Mouse (Mus musculus) brown adipose tissue, adult 24 weeks (tissue): ENCODE measurements around the gene Il1r1. TPM values are rescaled to one million over a fixed set of nuclear protein-coding genes. Genes with fewer than 3 reads are reported as not detected.

Experiments used
- H3K27ac ChIP-seq: fragments of 200-500 bp; replicated peaks from 2 replicates; pipeline ENCODE4 v1.5.1; 2012; ENCODE audit warnings: low read depth, mild to moderate bottlenecking, low read length
- H3K4me1 ChIP-seq: fragments of 200-500 bp; 2 replicates; pipeline ENCODE4 v1.6.1; 2012; ENCODE audit warnings: low read length, mixed read lengths; ENCODE audit not compliant: control insufficient read depth, insufficient read depth, insufficient read length
- H3K4me3 ChIP-seq: fragments of 200-500 bp; 2 replicates; pipeline ENCODE4 v1.5.1; 2012; ENCODE audit warnings: low read depth, mild to moderate bottlenecking, low read length, moderate library complexity; ENCODE audit not compliant: insufficient read depth
- polyA plus RNA-seq: library from polyadenylated mRNA; stranded (reverse); fragments of >200 nt; gene quantifications from 2 replicates; pipeline ENCODE4 v1.2.4, GENCODE M21; 2012; ENCODE audit not compliant: missing spikeins, insufficient read depth, insufficient read length

The Il1r1 gene
- 4.6 and 6.2 TPM in 2 replicates for polyA plus RNA-seq

DNA sequence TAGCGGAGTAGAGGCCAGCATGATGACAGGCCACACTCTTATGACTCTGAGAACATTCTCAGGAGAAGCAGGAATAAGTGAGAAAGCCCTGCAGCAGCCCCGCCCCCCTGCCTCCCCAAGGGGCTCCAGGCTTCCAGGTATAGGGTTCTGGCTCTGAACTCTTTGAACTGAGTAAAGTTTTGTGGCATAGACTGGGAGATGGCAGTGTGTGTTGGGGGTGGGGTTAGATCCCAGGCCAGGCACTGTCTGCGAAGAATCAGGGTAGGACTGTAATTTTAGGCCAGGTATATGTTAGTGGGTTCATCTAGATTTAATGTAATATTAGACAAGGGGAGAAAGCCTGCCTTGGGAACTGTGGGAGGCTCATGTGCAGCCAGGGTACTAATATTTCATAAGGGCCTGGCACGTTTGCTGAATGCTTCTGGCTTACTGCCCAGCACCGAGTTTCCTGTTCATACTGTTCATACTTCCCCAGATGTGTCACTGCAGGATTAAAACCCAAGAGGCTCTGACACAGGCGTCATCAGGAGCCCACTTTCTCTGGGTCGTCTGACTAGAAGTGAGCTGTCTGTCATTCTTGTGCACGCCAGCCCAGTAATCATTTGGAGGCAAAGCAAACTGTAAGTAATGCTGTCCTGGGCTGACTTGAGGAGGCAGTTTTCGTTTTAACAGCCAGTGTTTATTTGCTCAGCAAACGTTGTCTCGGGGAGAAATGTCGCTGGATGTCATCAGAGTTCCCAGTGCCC is at the start of gene Il1r1:
Gene Il1r1, plus strand, starts transcription at position 542 of the 746 bp plus-strand sequence.
- peak within 1 kb of the TSS; percentile 56 for H3K4me3 ChIP-seq
- H3K4me1 ChIP-seq, result peaks cover 17% of the 10 kb centered on the region
- peak within 1 kb of the TSS; percentile 61 for H3K27ac ChIP-seq

DNA sequence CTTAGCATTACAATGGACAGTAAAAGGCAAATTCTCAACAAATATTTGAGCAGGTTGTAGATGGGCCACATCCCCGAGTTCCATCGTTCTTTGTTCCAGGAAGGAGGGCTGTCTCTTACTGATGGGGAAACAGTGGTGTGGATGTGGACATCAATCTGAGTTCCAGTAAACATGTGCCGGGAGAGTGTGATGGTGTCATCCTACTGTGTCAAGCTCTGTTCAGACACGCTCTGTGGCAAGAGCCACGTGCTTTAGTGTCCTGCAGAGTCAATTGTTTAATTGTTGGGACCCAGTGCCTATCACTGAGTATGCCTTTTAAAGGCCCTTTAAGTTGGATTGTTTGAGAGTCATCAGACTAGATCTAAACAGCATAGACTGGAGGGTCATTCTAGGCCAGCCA is 49.8 kb upstream of the Il1r1 start:
- H3K27ac ChIP-seq, result no peak overlapping the region
- H3K4me3 ChIP-seq, result no peak overlapping the region

DNA sequence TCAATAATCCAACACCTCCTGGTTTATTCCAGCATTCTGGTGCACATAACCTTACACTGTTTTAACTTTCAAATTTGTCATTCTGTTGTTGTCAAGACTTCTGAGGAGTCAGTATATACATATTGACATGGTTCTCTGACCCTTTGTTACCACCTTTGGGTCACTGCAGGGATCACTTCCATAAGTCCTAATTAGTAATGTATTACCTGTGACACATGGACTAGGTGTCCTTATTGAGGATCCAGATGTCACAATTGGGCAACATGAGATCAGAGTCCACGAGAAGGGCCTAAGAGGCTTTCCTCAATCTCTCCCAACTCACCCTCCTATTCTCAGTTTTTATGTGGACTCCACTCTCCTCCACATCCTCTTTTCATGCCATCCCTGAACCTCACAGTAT is 49.1 kb upstream of the Il1r1 start:
- no peak overlapping the region for H3K4me3 ChIP-seq
- H3K27ac ChIP-seq, result no peak overlapping the region
- peaks cover 6% of the 10 kb centered on the region; the same call in 1 of the 2 replicates for H3K4me1 ChIP-seq

More for the DNA sequence above, 49.8 kb upstream of the Il1r1 start:
- H3K4me1 ChIP-seq, result 0 out of 2 replicates have a peak, but pooled peaks cover 5% of the 10 kb centered on the region

DNA sequence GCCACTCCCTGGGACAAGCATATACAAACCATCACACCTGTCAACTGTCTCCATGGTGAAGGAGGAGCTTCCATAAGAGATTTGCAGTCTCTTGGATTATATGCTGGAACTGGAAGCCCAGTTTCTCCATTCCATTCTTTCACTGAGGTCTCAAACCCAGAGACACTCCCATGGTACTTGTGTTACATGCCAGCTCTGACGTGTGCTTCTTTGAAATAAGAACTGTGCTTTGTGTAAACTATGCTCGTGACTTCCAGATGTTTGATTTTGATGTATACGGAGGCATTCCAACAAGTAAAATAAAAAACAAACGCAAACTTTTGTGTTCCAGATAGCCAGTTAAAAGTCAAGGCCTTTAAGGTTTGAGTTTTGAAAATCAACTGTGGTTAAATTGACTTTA is 45.8 kb upstream of the Il1r1 start:
- Histone ChIP-seq H3K4me1 (peaks cover 12% of the 10 kb centered on the region; the same call in 1 of the 2 replicates), H3K4me3 (no peak overlapping the region), H3K27ac (peak overlapping the region; percentile 86)

DNA sequence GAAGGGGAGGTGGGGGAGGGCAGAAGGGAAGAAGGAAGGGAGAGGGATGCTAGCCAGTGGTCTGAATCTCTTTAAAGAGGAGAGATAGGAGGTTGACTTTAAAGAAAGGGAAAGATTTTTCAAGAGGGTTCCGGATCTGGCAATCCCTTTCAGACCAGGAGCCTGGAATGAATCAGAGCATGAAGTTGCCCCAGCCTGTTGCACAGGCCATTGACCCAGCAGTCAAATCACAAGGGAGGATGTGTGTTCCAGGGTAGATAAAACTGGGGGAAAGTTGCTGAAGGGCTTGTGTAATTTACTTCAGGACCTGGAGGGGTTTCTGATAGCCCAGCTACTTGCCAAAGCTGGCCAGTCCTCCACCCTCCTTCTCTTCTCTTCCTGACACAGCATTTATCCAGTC is 45.4 kb upstream of the Il1r1 start:
- H3K27ac ChIP-seq, result peak overlapping the region; percentile 86
- peaks cover 10% of the 10 kb centered on the region; the same call in 1 of the 2 replicates for H3K4me1 ChIP-seq
- H3K4me3 ChIP-seq, result no peak overlapping the region

DNA sequence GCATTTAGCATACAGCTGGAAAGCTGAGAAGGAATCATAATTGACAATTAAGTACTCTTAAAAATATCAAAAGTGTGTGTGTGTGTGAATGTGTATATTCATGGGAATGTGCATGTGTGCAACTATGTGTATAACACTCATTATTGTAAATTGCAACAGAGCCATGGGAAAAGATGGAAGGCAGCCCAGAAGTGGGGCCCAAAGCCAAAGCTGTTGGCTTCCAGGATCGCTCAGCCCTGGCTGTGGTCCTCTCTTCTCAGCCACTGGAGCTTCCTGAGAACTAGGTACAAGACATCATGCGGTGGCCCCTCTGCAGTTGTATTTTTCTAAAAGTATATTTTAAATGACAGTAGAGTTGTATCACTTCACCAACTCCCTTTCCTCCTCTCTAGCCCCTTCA is 44.0 kb upstream of the Il1r1 start:
- Histone ChIP-seq H3K4me3 (no peak overlapping the region), H3K27ac (no peak overlapping the region)

DNA sequence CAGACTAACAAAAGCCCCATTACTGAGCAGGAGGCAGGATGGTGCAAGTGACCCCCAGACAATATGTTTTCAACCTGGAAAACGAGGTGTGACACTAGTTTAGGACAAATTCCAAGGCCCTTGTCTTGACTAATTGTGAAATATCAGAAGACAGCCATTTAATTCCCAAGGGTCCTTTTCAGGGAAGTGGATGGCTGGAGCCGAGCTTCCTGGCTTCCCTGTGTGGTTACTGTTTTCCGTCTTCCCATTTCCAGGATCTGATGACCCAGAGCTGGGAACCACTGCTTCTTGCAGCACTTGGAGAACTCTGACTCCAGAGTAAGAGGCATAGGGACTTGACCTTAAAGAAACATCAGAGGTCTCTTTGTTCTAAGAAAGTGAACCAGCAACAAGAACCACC is 43.2 kb upstream of the Il1r1 start:
- H3K27ac ChIP-seq, result no peak overlapping the region
- H3K4me3 ChIP-seq, result no peak overlapping the region
- H3K4me1 ChIP-seq, result peaks cover 10% of the 10 kb centered on the region; the same call in 1 of the 2 replicates

More for the DNA sequence above, 44.0 kb upstream of the Il1r1 start:
- peaks cover 10% of the 10 kb centered on the region; the same call in 1 of the 2 replicates for H3K4me1 ChIP-seq

DNA sequence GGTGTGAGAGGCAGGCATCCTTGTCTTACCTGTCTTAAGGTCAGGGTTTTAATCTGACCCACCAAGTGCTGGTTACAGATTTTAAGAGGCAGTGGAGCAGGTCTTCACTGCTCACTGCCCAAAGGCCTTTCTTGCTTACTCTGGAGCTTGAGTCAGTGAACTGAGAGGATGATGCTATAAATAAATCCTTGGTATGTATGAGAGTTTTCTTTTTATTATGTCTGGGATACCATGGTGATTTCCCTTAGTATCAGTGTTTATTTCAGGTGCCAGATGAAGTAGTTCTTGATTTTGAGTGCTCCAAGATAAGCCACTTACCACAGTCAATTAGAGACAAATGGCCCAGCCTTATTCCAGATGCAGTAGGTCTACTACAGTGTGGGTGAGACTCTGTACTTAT is 41.5 kb upstream of the Il1r1 start:
- Histone ChIP-seq H3K4me1 (peaks cover 14% of the 10 kb centered on the region; the same call in 1 of the 2 replicates), H3K4me3 (no peak overlapping the region), H3K27ac (no peak overlapping the region)

DNA sequence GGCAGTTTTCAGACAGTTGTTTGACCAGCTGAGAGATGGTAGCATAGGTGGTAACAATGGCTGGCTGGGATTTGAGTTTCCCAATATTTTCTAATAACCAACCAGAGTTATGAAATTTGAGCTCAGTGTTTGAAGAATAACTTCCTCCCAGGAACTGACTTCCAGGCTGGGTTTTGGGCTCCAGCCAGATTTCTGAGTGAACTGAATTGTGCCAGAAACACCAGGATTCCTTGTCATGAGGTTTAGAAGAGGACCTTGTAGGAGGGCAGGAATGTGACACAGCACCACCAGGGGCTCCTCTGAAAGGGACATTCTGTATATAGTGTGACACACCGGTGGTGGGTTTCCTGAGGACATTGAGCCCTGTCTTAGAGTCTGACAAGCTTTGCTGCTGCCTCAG is 36.9 kb upstream of the Il1r1 start:
- Histone ChIP-seq H3K4me3 (no peak overlapping the region), H3K27ac (no peak overlapping the region), H3K4me1 (peaks cover 4% of the 10 kb centered on the region; the same call in 1 of the 2 replicates)

DNA sequence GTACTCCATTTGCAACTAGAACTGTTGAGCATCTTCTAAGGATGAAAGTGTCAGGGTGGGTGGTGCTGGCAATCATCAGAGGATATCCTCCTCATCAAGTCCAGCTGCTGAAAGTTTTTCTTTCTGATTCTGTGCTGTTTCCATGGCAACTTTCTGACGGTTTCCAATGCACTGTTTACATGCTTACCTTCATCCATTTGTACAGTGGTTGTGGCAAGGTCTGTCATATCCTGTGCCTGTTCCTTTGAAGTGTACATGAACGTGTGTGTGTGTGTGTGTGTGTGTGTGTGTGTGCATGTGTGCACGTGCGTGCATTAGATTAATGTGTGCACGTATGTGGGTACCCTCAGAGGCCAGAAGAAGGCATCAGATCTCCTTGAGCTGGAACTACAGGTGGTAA is 34.9 kb upstream of the Il1r1 start:
- Histone ChIP-seq H3K4me1 (peaks cover 4% of the 10 kb centered on the region; the same call in 1 of the 2 replicates), H3K4me3 (no peak overlapping the region), H3K27ac (no peak overlapping the region)

DNA sequence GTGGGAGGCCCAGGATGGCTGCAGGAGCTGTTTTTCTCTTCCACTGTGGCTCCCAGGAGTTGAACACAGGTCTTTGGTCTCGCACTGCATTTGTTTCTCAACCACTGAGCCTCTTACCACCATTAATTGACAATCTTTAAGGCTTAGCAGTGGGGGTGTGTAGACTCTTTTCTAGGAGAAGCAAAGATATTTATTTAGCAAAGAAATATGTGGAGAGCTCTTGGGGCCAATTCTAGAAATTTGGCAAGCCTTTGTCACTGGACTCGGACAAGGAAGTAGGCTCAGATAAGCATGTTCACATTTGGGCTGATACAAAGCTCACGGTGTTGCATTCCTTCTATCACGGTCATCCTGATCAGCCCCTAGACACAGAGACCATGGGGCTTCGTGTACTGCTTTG is 34.0 kb upstream of the Il1r1 start:
- peaks cover 4% of the 10 kb centered on the region; the same call in 1 of the 2 replicates for H3K4me1 ChIP-seq
- no peak overlapping the region for H3K4me3 ChIP-seq
- no peak overlapping the region for H3K27ac ChIP-seq

DNA sequence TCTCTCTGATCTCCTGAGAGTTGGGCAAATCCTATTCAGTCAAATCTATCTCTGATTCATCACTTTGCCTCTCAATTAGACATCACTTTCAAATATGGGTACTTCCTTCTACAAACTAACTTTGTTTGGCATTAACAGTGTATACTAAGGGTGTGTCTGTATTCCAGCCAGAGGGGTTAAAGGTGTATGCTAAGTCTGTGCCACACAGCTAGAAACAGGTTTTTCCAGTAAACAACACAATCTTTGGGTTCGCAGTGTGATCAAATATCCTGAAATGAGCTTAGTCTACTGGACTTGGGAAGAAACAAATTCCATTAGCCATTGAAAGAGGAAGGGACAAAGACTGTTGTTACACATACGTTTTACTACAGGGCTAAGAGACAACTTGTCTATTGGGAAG is 30.6 kb upstream of the Il1r1 start:
- no peak overlapping the region for H3K4me3 ChIP-seq
- no peaks in the 10 kb centered on the region for H3K4me1 ChIP-seq
- no peak overlapping the region for H3K27ac ChIP-seq

DNA sequence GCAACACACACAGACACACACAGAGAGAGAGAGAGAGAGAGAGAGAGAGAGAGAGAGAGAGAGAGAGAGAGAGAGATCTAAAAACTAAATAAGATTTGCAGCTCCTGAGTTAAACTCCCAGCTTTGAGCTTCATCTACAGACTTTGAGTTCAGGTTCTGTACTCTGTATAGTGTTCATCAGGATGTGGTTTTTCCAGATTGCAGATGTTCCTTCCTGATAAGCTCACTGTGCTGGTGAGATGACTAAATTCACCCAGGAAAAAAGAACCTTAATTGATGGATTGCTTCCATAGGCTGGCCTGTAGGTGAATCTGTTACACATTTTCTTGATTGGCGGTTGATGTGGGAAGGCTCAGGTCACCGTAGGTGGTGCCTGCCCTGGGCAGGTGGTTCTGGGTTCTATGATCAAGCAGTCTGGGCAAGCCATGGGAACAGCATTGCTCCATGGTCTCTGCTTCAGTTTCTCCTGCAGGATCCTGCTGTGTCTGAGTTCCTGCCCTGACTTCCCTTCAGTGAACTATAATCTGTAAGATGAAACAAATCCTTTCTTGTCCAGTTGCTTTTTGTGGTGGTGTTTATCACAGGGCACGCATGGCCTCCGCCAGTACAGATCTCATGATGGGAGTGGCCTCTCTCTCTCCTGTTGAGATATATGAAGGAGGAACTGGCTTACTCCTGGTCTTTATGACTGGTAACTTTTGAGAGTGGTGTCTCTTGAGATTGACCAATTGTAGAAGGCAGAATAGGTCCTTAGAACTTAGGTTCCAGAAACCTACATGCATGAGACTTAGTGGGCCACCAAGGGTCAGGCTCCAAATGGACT is 11.3 kb upstream of the Il1r1 start:
- no peaks in the 10 kb centered on the region for H3K4me1 ChIP-seq
- H3K27ac ChIP-seq, result no peak overlapping the region

DNA sequence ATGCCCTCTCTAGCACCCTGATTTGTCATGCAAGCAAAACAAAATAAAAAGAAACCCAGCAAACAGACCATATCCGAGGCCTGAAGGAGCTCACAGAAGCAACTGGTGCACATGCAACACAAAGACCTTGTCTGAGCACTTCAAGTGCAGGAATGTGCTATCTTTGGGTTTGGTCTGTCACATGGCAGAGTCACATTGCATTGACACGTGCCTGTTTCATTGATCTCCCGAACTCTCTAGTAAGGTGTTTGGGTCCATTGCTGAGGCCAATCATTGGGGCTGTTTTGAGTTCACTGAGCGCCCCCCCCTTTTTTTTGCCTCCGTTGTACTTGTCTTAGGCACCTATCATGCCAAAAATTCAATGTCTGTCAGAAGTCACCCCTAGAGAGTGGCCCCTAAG is 7.4 kb upstream of the Il1r1 start:
- H3K27ac ChIP-seq, result no peak overlapping the region
- H3K4me3 ChIP-seq, result no peak overlapping the region
- H3K4me1 ChIP-seq, result peaks cover 2% of the 10 kb centered on the region

More for the DNA sequence above, 11.3 kb upstream of the Il1r1 start:
- no peak overlapping the region for H3K4me3 ChIP-seq

DNA sequence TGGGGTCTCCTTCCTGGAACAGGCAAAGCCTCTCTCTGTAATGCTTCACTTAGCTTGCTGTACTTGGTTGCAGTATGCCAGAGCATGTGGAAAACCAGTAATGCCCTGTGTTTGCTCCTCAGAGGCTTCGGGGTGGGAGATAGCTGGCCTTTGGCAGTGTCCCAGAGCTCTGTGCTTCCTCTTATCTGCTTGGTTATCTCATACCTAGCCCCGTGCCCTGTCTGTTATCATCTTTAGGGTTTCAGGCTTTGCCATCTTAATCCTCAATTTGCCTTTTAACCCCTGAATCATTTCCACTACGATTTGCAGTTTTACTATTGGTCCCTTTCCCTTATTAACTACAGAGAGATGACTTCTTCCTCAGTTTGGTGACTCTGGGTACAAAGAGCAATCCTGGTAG is 6.3 kb upstream of the Il1r1 start:
- Histone ChIP-seq H3K27ac (no peak overlapping the region), H3K4me3 (no peak overlapping the region), H3K4me1 (peaks cover 11% of the 10 kb centered on the region)
